In genomic region chr19:50204341-50204740, GRCm38 (mm10) we compare ENCODE assay signal across 26 mouse cellular contexts.
DNase-seq lines count a peak whose midpoint lies in the region; ATAC-seq lines count a peak whose summit lies in the region.
"Had no signal": no experiment of that assay in that cellular context is flagged by ENCODE, and none has a peak within 500 bp of the region (broad histone marks: within the 10 kb centered on the region; RNA-seq: fewer than 3 reads in every experiment).

No protein-coding gene starts in this region.

- no peak; the same call in 1 of the 2 replicates for ATAC-seq in kidney, embryonic 16.5 days (ENCODE audit: low FRiP score, low TSS enrichment)
- ATAC-seq: forebrain, embryonic 13.5 days; inflammation-experienced regulatory T-cells, adult 6 months; lung, postnatal 0 days; midbrain, embryonic 13.5 days had no signal

- peak; percentile 6 to 11 for DNase-seq in heart, postnatal 10 days
- no peak for DNase-seq in heart, embryonic 10.5 days (ENCODE audit: low spot score)
- peak; percentile 22 for DNase-seq in kidney, postnatal 10 days
- DNase-seq in embryo, embryonic 9.5 days (ENCODE audit: extremely low spot score), result peak; percentile 32
- peak; percentile 74 for DNase-seq in retina, embryonic 14.5 days (ENCODE audit: low spot score)
- DNase-seq in right cerebral cortex, postnatal 4 days, result no peak
- DNase-seq in left cerebral cortex, postnatal 36 days (ENCODE audit: low spot score in 2 of 2), result no peak
- DNase-seq: adrenal gland, adult 8-10 months; cerebellum, adult 11-12 months; cerebellum, postnatal 10 days; gastrocnemius, postnatal 10 days; kidney, adult 11 months; liver, embryonic 13.5 days; lung, adult 18-20 months; lung, postnatal 4 days; right cerebral cortex, adult 18-20 months had no signal

- H3K4me3 ChIP-seq in heart, embryonic 10.5 days, result no peak overlapping the region
- no peak overlapping the region for H3K4me3 ChIP-seq in kidney, embryonic 16.5 days (ENCODE audit: low read length)
- H3K4me3 ChIP-seq: forebrain, embryonic 13.5 days; hindbrain, embryonic 13.5 days; limb, embryonic 10.5 days; limb, embryonic 15.5 days; liver, embryonic 13.5 days; megakaryocyte, embryonic 14.5 days; midbrain, embryonic 13.5 days had no signal

- no peaks in the 10 kb centered on the region for H3K36me3 ChIP-seq in heart, embryonic 10.5 days
- no peaks in the 10 kb centered on the region for H3K36me3 ChIP-seq in kidney, embryonic 16.5 days (ENCODE audit: insufficient read depth, low read length)
- H3K36me3 ChIP-seq: hindbrain, embryonic 13.5 days; limb, embryonic 10.5 days; limb, embryonic 15.5 days; liver, embryonic 13.5 days; midbrain, embryonic 13.5 days had no signal

- no peak overlapping the region for H3K9ac ChIP-seq in kidney, embryonic 16.5 days (replicated peaks; ENCODE audit: low read length)
- H3K9ac ChIP-seq: forebrain, embryonic 13.5 days; hindbrain, embryonic 13.5 days; limb, embryonic 15.5 days; liver, embryonic 13.5 days; midbrain, embryonic 13.5 days had no signal

- no peaks in the 10 kb centered on the region for H3K27me3 ChIP-seq in heart, embryonic 10.5 days (ENCODE audit: insufficient read depth, poor library complexity, severe bottlenecking)
- no peaks in the 10 kb centered on the region for H3K27me3 ChIP-seq in kidney, embryonic 16.5 days (ENCODE audit: insufficient read depth, low read length)
- H3K27me3 ChIP-seq: CH12.LX; forebrain, embryonic 13.5 days; hindbrain, embryonic 13.5 days; limb, embryonic 15.5 days; liver, embryonic 13.5 days; megakaryocyte, embryonic 14.5 days; midbrain, embryonic 13.5 days had no signal

- no peaks in the 10 kb centered on the region for H3K4me1 ChIP-seq in heart, embryonic 10.5 days
- H3K4me1 ChIP-seq in kidney, embryonic 16.5 days (ENCODE audit: insufficient read depth, low read length), result no peaks in the 10 kb centered on the region
- H3K4me1 ChIP-seq: forebrain, embryonic 13.5 days; hindbrain, embryonic 13.5 days; limb, embryonic 10.5 days; limb, embryonic 15.5 days; liver, embryonic 13.5 days; megakaryocyte, embryonic 14.5 days; midbrain, embryonic 13.5 days had no signal

- 72% methylated on average over 6 of the region's 6 CpGs for WGBS in heart, embryonic 10.5 days
- 34% methylated on average over 6 of the region's 6 CpGs for WGBS in kidney, embryonic 16.5 days

- no peak overlapping the region for H3K4me2 ChIP-seq in kidney, embryonic 16.5 days (replicated peaks; ENCODE audit: low read depth, low read length)
- H3K4me2 ChIP-seq: forebrain, embryonic 13.5 days; hindbrain, embryonic 13.5 days; limb, embryonic 15.5 days; liver, embryonic 13.5 days; midbrain, embryonic 13.5 days had no signal

- intact Hi-C loops in heart, postnatal 10 days (cut with DNase I), result no loop called here
- intact Hi-C loops in left cerebral cortex, postnatal 36 days (cut with DNase I), result no loop called here

- H3K9me3 ChIP-seq in heart, embryonic 10.5 days, result no peaks in the 10 kb centered on the region
- H3K9me3 ChIP-seq in kidney, embryonic 16.5 days (ENCODE audit: low read length), result no peaks in the 10 kb centered on the region
- H3K9me3 ChIP-seq: forebrain, embryonic 13.5 days; hindbrain, embryonic 13.5 days; limb, embryonic 10.5 days; limb, embryonic 15.5 days; liver, embryonic 13.5 days; megakaryocyte, embryonic 14.5 days; midbrain, embryonic 13.5 days had no signal

- no peak overlapping the region for H3K27ac ChIP-seq in heart, embryonic 10.5 days
- H3K27ac ChIP-seq in kidney, embryonic 16.5 days (ENCODE audit: low read length), result no peak overlapping the region
- H3K27ac ChIP-seq: forebrain, embryonic 13.5 days; hindbrain, embryonic 13.5 days; limb, embryonic 10.5 days; limb, embryonic 15.5 days; liver, embryonic 13.5 days; midbrain, embryonic 13.5 days had no signal

Comparison
In these comparisons a context has a peak if more than half of its experiments do, and no peak if none do; other contexts are left out.
1. DNase-seq: peak in heart, postnatal 10 days (2 of 2), kidney, postnatal 10 days (single experiment), embryo, embryonic 9.5 days (single experiment) and retina, embryonic 14.5 days (single experiment); none in heart, embryonic 10.5 days (single experiment), right cerebral cortex, postnatal 4 days (single experiment) and left cerebral cortex, postnatal 36 days (0 of 2).